Mouse (Mus musculus) layer of hippocampus, adult 9-11 months (tissue): ENCODE measurements around the gene C130026I21Rik.
"Not testable (repeated sequence)": the region's sequence is repeated elsewhere in the genome, so short reads cannot be mapped to it uniquely, and the experiment has no call there.

Experiments used
- DNase-seq: peaks from one replicate; pipeline ENCODE4 v3.0.0; 2022

Gene C130026I21Rik

DNA sequence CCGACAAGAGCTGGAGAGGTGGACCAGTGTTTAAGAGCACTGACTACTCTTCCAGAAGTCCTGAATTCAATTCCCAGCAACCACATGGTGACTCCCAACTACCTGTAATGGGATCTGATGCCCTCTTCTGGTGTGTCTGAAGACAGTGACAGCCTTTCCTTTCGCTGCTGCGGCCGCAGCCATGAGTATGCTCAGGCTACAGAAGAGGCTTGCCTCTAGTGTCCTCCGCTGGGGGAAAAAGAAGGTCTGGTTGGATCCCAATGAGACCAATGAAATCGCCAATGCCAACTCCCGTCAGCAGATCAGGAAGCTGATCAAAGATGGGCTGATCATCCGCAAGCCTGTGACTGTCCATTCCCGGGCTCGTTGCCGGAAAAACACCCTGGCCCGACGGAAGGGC, 258.4 kb downstream of the C130026I21Rik start:
- DNase-seq, result not testable (repeated sequence)

DNA sequence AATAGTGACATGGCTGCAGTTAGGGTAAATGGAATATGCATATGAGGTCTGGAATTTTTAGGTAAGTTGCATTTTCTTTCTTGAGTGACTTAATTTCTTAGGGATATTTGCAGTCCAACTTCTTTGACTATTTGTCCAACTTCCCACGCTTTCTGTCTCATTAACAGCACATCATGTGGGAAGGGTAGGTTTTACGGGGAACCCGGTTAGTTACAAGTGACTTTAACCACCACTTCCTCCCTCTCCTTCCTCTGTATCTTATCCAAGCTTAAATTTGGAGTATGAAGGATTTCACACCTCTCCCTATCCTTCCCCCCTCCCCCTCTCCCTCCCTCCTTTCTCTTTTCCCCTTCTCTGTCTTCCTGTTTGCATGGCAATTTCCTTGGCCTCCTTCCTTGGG, 259.4 kb downstream of the C130026I21Rik start:
- DNase-seq, result not testable (repeated sequence)

DNA sequence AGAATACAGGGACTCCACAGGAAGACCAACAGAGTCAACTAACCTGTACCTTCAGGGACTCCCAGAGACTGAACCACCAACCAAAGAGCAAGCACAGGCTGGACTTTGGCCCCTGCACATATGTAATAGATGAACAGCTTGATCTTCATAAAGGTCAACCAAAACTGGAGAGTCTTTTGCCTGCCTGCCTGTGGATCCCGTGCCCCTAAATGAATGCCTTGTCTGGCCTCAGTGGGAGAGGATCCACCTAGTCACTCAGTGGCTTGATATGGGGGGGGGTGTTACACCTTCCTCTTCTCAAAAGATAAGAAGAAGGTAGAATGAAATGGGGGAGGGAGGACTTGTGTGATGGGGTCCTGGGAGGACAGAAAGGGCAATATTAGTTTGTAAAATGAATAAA, 262.6 kb downstream of the C130026I21Rik start:
- not testable (repeated sequence) for DNase-seq

DNA sequence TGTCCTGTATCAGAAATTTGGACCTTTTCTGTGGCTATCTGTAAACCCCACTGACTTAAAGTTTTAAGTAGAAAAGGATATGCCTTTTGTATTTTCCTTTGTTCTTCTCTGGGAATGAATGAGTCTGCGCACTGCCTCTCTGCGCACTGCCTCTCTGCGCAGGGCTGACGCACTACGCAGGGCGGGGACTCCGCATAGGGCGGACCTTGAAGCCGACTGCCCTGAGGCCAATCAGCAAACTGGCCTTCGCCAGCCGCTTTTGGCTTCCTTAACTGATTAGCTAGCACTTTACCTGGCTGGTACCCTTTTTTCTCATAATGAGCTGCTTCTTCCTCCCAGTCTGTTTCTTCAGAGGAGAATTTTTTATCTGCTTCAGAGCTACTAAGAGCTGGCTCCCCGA, 271.1 kb downstream of the C130026I21Rik start:
- DNase-seq, result not testable (repeated sequence)

DNA sequence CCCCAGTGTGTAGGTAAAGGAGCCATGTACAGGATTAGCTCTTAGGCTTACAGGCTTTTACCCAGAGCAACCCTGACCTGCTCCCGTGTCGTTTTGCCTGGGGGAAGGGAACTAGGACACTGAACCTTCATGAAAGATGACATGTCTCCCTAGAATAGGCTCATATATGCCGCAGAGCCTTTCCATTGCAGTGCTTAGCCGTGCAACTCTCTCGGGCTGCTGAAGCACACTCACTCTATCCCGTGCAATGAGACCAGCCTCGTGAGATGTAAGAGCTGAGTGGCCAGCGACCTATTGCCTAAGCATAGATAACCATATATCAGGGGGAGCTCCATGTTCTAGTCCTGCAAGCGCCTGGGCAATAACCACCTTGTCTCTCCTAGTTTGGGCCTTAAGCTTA, 274.1 kb downstream of the C130026I21Rik start:
- DNase-seq, result not testable (repeated sequence)

DNA sequence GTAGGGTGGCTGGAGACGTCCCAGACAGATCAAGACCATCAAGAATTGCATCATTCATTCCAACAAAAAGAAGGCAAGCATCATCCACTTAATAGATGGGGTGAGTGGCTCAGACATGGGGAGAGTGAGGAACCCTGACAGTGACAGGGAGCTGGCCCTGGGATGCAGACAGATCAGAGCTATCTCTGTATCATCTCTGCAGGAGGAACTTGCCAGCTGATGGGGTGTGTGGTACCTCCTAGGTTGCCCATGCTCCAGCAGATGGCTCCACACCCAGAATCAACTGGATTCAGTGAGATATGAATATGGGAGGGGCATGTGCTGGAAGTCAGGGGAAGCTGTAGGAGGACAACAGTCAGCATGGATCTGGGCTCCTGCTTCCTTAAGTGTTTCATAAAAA, 275.9 kb downstream of the C130026I21Rik start:
- DNase-seq, result peak; percentile 48

DNA sequence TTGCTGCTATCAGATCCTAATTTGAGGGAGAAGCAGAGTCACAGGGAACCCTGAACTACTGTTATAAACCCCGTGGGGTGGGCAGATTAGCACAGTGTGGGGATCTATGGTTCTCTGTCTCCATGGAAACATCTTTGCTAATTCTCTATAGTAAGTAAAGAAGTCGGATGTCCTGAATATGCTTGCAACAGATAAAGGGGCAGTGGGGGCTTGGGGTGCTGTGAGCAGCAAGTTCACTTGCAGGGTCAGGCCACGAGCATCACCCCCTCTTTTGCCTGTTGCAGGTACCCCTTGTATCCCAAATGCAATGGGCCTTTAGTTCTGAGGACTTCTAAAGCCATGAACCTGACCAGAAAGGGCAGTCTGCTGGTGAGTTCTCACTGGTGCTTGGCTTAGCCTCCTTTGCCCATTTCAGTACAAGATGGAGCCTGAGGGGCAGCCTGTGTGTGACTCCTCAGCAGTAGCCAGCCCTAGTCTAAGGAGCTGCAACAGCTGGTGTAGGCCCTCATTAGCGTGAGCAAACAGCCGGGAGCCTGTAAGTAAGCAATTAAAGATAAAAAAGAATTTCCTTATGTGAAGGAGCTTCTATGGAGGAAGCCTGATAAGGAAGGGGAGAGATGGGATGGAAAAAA, 276.6 kb downstream of the C130026I21Rik start:
- not testable (repeated sequence) for DNase-seq

DNA sequence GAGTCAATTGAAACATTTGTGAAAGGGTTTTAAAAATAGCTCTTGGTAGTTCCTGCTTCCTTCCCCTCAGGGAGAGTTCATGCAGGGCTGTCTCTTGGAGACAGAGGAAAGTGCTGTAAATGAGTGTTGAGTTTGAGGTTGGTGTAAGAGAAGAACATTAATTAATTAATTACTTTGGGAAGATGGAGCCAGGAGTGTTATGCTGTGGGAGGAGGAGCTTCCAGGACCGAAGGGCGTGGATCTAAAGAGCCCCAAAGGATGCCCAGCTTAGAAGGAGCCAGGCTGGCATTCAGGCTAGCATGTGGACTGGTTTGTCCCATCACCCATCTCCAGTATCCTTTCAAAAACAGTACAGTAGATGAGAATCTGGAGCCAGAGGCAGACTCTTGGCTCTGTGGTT, 277.1 kb downstream of the C130026I21Rik start:
- DNase-seq, result not testable (repeated sequence)

DNA sequence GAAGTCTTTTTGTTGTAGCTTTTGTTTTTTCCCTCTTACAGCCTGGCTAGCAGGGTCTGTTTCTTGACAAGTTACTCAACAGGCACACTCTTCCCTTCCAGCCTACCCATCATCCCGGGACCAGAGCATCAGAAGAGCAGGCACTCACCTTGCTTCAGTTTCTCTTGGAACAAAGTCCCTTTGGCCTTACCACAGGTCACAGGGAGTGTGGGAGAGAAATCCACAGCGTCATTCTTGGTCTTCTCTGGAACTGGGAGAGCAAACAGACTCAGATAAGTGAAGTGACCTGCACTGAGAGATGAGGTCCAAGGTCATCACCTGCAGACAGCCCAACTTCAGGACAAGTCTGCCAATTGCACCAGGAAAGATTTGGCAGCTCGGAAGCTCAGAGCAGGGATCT, 277.5 kb downstream of the C130026I21Rik start:
- not testable (repeated sequence) for DNase-seq

DNA sequence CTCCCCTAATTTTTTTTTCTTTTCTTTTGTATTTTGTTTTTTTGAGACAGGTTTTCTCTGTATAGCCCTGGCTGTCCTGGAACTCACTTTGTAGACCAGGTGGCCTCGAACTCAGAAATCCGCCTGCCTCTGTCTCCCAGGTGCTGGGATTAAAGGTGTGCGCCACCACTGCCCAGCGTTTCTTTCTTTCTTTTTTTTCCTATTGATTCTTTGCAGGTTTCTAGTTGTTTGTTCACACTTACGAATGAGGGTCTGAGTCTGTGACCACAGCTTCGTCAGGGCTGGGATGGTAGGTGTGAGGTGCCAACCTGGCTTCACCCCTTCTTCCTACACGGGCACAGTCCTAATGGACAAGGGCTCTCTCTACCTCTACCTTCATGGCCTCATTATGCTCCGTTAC, 281.3 kb downstream of the C130026I21Rik start:
- not testable (repeated sequence) for DNase-seq

DNA sequence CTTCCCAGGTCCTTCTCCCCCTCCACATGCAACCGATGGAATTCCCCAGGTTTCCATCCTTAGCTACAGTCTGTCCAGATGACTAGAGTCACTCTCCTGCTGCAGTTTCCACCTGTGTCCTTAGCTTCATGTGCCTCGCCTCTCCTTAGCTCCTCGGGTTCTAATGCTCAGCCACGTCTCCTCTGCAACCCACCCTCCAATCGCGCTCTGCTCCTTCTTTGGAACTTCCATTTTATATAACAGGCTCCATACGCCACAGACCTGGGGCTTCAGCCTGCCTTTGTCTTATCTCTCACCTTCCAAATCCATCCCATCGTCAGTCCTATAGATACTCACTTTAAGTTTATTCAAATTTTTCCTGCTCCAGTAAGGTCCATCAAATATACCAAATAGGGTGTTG, 282.6 kb downstream of the C130026I21Rik start:
- not testable (repeated sequence) for DNase-seq

DNA sequence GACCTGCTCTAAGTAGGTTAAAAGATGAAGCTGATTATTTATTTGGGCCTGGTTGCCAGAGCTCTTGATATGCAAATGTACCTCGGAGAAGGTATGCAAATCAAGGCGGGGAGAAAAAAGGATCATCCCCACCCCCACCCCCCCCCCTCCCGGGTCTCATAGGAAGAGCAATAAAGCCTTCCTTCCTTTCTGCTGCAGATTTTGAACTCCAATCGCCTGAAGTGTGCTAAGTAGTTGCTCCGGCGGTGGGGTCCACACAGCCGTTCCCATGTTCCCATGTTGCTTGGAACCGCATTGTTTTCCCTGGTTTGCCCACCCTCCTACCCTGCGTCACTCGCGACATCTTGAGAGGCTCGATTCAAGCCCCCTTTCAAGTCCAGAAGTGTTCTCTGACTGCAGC, 308.6 kb downstream of the C130026I21Rik start:
- DNase-seq, result not testable (repeated sequence)

DNA sequence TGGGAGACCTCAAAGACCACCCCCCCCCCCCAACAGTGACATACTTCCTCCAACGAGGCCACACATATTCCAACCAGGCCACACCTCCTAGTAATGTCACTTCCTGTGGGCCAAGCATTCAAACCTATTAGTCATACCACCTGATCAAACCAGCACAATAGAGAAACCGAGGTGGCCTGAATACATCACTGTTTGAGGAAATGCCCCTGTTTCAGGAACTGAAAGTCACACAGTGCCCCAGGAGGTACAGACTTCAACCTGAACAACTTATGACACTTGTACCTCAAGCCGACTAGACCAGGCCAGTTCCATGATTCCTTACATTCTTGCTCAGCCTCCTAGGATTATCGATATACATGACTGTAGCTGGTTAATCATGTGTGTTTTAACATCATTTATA, 312.7 kb downstream of the C130026I21Rik start:
- not testable (repeated sequence) for DNase-seq

DNA sequence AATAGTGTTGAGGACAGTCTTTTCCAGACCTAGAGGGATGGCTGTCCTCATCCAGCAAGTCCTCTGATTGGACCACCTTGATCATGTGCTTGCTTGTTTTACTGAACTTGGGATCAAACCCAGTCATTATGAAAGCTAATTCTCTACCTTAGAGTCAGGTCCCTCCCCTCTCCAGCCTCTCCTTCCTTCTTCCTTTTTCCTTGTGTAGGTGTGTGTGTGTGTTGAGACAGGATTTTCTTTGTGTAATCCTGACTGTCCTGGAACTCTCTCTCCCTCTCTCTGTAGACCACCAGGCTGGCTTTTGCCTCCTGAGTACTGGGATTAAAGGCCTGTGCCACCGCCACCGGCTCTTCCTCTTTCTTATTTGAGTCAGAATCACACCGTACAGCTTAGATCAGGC, 313.6 kb downstream of the C130026I21Rik start:
- DNase-seq, result not testable (repeated sequence)

DNA sequence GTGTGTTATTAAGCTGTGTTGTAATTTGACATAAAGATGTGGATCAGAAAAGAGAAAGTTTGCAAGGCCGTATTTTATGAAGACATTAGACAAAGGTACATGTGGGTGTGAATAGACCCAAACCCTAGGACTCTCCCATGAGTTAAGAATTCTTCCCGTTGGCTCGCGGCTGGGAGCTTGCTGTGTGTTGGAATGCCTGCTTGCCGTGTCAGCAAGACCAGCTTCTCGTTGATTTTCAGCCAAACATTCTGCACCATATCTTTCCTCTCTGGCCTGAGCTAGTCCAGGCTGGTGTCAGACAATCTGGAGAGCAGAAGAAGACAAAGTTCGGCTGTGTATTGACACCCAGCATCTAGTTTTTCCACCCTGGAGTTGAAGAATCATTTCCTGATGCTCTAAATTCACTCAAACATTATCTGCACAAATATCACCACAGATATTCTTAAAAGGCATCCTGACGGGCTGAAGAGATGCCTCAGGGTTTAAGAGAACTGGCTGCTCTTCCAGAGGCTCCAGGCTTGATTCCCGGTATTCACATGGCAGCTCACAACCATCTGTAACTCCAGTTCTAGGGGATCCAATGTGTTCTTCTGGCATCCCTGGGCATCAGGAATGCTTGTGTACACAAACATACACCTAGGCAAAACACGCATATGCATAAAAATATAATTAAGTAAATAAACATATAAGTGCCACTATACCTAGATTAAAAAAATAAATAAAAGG, 317.7 kb downstream of the C130026I21Rik start:
- DNase-seq, result no peak

DNA sequence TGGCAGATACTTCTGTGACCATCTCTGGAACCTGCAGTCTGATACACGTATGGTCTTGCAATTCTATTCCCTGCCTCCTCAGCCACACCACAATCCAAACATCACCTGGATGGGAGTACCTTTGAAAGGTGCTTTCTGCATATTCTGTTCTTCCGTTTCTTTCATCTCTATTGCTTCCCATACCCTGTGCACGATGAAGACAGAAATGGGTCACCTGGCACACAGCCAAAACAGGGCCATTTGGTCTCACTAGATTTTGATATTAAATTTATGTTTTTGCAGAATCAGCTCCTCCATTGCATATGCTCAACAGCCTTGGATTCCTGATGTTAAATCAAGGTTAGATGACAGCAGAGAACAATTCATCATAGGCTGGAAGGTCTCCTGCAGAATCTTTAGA, 318.8 kb downstream of the C130026I21Rik start:
- DNase-seq, result no peak

DNA sequence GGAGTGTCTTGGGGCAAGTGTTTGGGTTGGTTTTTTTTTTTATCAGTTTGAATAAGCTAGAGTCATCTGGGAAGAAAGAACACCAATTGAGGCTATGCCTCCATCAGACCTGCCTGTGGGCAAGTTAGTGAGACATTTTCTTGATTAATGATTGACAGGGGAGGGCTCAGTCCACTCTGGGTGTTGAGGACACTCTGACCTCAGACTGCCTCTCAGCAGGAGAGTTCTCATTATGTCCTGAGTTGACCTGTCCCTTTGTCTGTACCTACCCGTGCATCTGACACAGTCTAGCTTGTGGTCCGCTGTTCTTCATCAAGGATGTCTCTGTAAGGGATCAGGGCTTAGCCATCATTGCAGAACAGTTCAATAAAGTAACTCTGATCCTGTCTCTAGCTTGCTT, 323.0 kb downstream of the C130026I21Rik start:
- DNase-seq, result no peak

DNA sequence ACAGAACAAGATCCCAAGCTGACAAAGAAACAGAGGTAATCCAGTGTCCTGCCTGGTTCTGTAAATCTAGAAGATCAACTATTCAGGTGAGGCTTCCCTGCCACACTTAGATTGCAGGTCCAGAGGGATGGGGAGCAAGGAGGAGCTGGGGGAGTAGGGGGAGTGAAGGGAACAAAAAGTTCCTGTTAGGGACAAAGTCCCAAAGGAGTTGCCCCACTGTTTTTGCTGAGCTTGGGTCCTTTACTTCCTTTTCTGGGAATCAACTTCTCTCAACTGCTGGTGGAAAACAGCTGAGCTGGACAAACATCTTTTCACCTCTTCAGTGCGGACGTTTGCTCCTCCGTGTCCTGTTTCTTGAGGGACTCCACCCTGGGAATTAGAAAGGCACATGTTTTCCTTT, 324.4 kb downstream of the C130026I21Rik start:
- DNase-seq, result no peak

DNA sequence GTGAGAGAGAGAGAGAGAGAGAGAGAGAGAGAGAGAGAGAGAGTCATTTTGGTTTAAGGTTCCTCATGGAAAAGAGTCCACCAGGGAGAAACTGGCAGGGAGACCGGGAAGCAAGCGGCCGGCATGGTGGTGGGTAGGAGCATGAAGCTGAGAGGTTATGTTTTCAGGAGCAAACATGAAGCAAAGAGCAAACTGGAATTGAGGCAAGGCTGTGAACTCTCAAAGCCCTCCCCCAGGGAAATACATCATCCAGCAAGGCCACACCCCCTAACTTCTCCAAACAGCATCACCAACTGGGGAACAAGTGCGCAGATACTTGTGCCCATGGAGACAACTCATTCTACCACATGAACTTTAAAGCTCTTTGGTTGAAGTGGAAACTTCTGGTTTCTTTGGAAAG, 326.8 kb downstream of the C130026I21Rik start:
- no peak for DNase-seq
